ENCODE assay signal across 10 mouse cellular contexts in the genomic region with DNA sequence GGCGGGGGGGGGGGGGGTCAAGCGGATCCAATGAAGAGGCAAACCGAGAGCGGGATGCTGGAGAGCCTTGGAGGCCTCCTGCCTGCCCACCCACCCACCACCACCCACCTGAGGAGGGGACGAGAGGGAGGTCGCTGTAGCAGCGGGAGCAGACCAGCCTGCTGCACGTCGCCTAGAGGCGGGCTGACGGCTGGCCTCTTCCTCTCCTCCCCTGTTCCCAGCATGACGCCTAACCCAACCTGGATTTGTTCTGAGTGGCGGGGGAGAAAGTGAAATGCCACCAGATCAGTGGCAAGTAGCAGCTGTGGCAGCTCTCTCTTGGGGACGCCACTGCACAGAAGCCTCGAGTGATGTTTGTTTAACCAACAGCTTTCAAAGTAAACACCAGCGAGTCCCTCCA. TPM values are rescaled to one million over a fixed set of nuclear protein-coding genes. Genes with fewer than 3 reads are reported as not detected.
DNase-seq lines count a peak whose midpoint lies in the region; ATAC-seq and TF ChIP-seq lines count a peak whose summit lies in the region.
"Had no signal": no experiment of that assay in that cellular context is flagged by ENCODE, and none has a peak within 500 bp of the region (broad histone marks: within the 10 kb centered on the region; RNA-seq: fewer than 3 reads in every experiment).

No protein-coding gene starts in this region.

- TF ChIP-seq CTCF in kidney, postnatal 0 days (IDR thresholded peaks at IDR 0.05; ENCODE audit: low read depth) = no peak
- no peak for TF ChIP-seq CTCF in kidney, adult 2 months (conservative IDR thresholded peaks at IDR 0.05; ENCODE audit: insufficient read depth, insufficient read length, low read depth, low read length)

- no peak overlapping the region for H3K4me3 ChIP-seq in kidney, postnatal 0 days (replicated peaks; ENCODE audit: low read depth, low read length)
- no peak overlapping the region for H3K4me3 ChIP-seq in kidney, adult 2 months (ENCODE audit: insufficient read depth, low read depth, low read length)
- H3K4me3 ChIP-seq in intestine, embryonic 16.5 days (ENCODE audit: low read length) = peak overlapping the region; percentile 16; the same call in 1 of the 2 replicates
- H3K4me3 ChIP-seq in midbrain, embryonic 16.5 days (ENCODE audit: low read depth, low read length) = peak overlapping the region; percentile 2; the same call in 1 of the 2 replicates
- H3K4me3 ChIP-seq: myocyte had no signal

- DNase-seq in cerebellum, adult 18-20 months = peak; percentile 39 to 46
- no peak for DNase-seq in cerebellum, postnatal 4 days (ENCODE audit: low spot score in 2 of 2)
- DNase-seq in kidney, postnatal 0 days (ENCODE audit: low spot score) = no peak
- no peak for DNase-seq in kidney, adult 2 months
- DNase-seq in gastrocnemius, postnatal 25 days = no peak
- DNase-seq in urinary bladder, postnatal 25 days (ENCODE audit: low spot score) = no peak
- DNase-seq: kidney, postnatal 25 days had no signal

- no peaks in the 10 kb centered on the region for H3K36me3 ChIP-seq in kidney, postnatal 0 days (ENCODE audit: insufficient read depth, low read length)
- no peaks in the 10 kb centered on the region for H3K36me3 ChIP-seq in kidney, adult 2 months (ENCODE audit: control insufficient read depth, insufficient read depth, low read length)
- H3K36me3 ChIP-seq in intestine, embryonic 16.5 days (ENCODE audit: control insufficient read depth, insufficient read depth, low read length) = no peaks in the 10 kb centered on the region
- no peaks in the 10 kb centered on the region for H3K36me3 ChIP-seq in midbrain, embryonic 16.5 days (ENCODE audit: control insufficient read depth, insufficient read depth, low read length)

- H3K27ac ChIP-seq in kidney, postnatal 0 days = no peak overlapping the region
- no peak overlapping the region for H3K27ac ChIP-seq in kidney, adult 2 months (ENCODE audit: insufficient read depth, low read depth, low read length)
- H3K27ac ChIP-seq in intestine, embryonic 16.5 days (ENCODE audit: low read length) = no peak overlapping the region
- no peak overlapping the region; the same call in 1 of the 2 replicates for H3K27ac ChIP-seq in midbrain, embryonic 16.5 days (ENCODE audit: low read length)

- WGBS in kidney, postnatal 0 days = 3% methylated on average over 14 of the region's 16 CpGs
- WGBS in kidney, adult 2 months = 17% methylated on average over 16 of the region's 16 CpGs
- 5% methylated on average over 16 of the region's 16 CpGs for WGBS in intestine, embryonic 16.5 days
- WGBS in midbrain, embryonic 16.5 days = 3% methylated on average over 14 of the region's 16 CpGs

- no peak for ATAC-seq in kidney, postnatal 0 days (replicated peaks; ENCODE audit: low FRiP score, low read depth)
- no peak for ATAC-seq in intestine, embryonic 16.5 days
- ATAC-seq in midbrain, embryonic 16.5 days = no peak

- H3K27me3 ChIP-seq in kidney, postnatal 0 days (ENCODE audit: insufficient read depth, low read length) = peaks cover 47% of the 10 kb centered on the region
- H3K27me3 ChIP-seq in kidney, adult 2 months (replicated peaks; ENCODE audit: control insufficient read depth, insufficient read depth, low read length) = peaks cover 5% of the 10 kb centered on the region
- H3K27me3 ChIP-seq in intestine, embryonic 16.5 days (replicated peaks; ENCODE audit: control insufficient read depth, insufficient read depth, low read length) = peaks cover 47% of the 10 kb centered on the region
- peaks cover 4% of the 10 kb centered on the region; the same call in 1 of the 2 replicates for H3K27me3 ChIP-seq in midbrain, embryonic 16.5 days (ENCODE audit: control insufficient read depth, insufficient read depth, low read depth, low read length)

- no peak for TF ChIP-seq POLR2A in kidney, adult 2 months (IDR thresholded peaks at IDR 0.05; ENCODE audit: low read depth, low read length)

- H3K4me2 ChIP-seq in kidney, postnatal 0 days (ENCODE audit: low read length) = 0 out of 2 replicates have a peak overlapping the region, but pooled peaks have one; percentile 23
- H3K4me2 ChIP-seq in intestine, embryonic 16.5 days (ENCODE audit: low read depth, low read length) = peak overlapping the region; percentile 40; the same call in 1 of the 2 replicates
- H3K4me2 ChIP-seq in midbrain, embryonic 16.5 days (ENCODE audit: low read length) = 0 out of 2 replicates have a peak overlapping the region, but pooled peaks have one; percentile 98

- H3K9ac ChIP-seq in kidney, postnatal 0 days (ENCODE audit: low read depth, low read length) = no peak overlapping the region
- no peak overlapping the region for H3K9ac ChIP-seq in intestine, embryonic 16.5 days (ENCODE audit: low read depth, low read length)
- no peak overlapping the region for H3K9ac ChIP-seq in midbrain, embryonic 16.5 days (ENCODE audit: low read depth, low read length)

- H3K4me1 ChIP-seq in kidney, postnatal 0 days (replicated peaks; ENCODE audit: insufficient read depth, low read length) = peaks cover 26% of the 10 kb centered on the region; the same call in 1 of the 2 replicates
- H3K4me1 ChIP-seq in kidney, adult 2 months (ENCODE audit: control insufficient read depth, insufficient read depth, low read length) = no peaks in the 10 kb centered on the region
- H3K4me1 ChIP-seq in intestine, embryonic 16.5 days (ENCODE audit: control insufficient read depth, insufficient read depth, low read length) = peaks cover 37% of the 10 kb centered on the region
- H3K4me1 ChIP-seq in midbrain, embryonic 16.5 days (ENCODE audit: control insufficient read depth, insufficient read depth, low read length) = peaks cover 38% of the 10 kb centered on the region

- no peaks in the 10 kb centered on the region for H3K9me3 ChIP-seq in kidney, postnatal 0 days (replicated peaks; ENCODE audit: low read length)
- no peaks in the 10 kb centered on the region for H3K9me3 ChIP-seq in intestine, embryonic 16.5 days (ENCODE audit: control insufficient read depth, low read length)
- H3K9me3 ChIP-seq in midbrain, embryonic 16.5 days (replicated peaks; ENCODE audit: control insufficient read depth, low read length, poor library complexity, severe bottlenecking) = no peaks in the 10 kb centered on the region

RNA-seq across cellular contexts. Expression of a gene that starts 3.1 kb away (rescaled TPM):
- polyA plus RNA-seq in kidney, postnatal 0 days (2015; fragmentation: Nextera tagmentation; extraction: Ambion mirVana) = 1.3 and 1.5 TPM in 2 replicates
- polyA plus RNA-seq in kidney, adult 2 months (2012; rRNA removed) = 2.7 and 3.7 TPM in 2 replicates
- 1.8 TPM in 2 replicates for polyA plus RNA-seq in intestine, embryonic 16.5 days (2015; fragmentation: Nextera tagmentation; extraction: Ambion mirVana)
- 15.9 and 33.5 TPM in 2 replicates for polyA plus RNA-seq in midbrain, embryonic 16.5 days (2015; fragmentation: Nextera tagmentation; extraction: Ambion mirVana)
- 1 to 10 TPM; 2.6 to 3.8 TPM for total RNA-seq in gastrocnemius, postnatal 25 days (2021)

Comparison
In these comparisons a context has a peak if more than half of its experiments do, and no peak if none do; other contexts are left out.
1. DNase-seq: peak in cerebellum, adult 18-20 months (2 of 2); none in cerebellum, postnatal 4 days (0 of 2), kidney, postnatal 0 days (single experiment), kidney, adult 2 months (single experiment), gastrocnemius, postnatal 25 days (single experiment) and urinary bladder, postnatal 25 days (single experiment).
2. H3K4me2 ChIP-seq: peak in every context shown above with its lines; median percentile 98 in midbrain, embryonic 16.5 days; 40 in intestine, embryonic 16.5 days; 23 in kidney, postnatal 0 days.
3. H3K4me3 ChIP-seq: peak in intestine, embryonic 16.5 days (single experiment) and midbrain, embryonic 16.5 days (single experiment); none in kidney, postnatal 0 days (single experiment) and kidney, adult 2 months (single experiment).